Mouse (Mus musculus) cerebellum, postnatal 36 days (tissue): ENCODE results near the gene Gm45713.
A peak's percentile ranks its signal among the peaks of the same experiment; 100 is the strongest.
"Not testable (repeated sequence)": the region's sequence is repeated elsewhere in the genome, so short reads cannot be mapped to it uniquely, and the experiment has no call there.

Source experiments
- DNase-seq, 2 experiments: peaks; one replicate each; pipeline ENCODE4 v3.0.0; 2021 to 2022; ENCODE audit warnings: mixed read lengths in 2 of 2

The Gm45713 gene

DNA sequence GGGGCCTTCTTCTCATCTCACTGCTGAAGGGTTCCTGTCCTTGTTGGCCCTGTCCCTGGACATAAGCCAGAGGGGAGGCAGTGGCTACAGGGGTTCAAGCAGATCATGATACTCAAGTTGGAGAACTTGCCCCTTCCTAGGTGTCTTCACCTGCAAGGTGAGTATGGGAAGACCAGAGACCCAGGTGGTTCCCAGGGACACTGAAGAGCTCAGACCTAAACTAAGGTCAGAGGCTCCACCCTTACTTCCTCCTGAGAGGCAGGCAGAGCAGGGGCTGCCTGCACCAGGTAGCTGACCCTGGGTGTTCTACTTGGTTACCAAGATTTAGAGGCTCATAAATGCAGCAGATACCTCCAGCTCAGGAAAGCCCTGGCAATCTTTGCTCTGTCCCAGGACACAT lies 14.1 kb downstream of the Gm45713 start:
- no peak for DNase-seq

DNA sequence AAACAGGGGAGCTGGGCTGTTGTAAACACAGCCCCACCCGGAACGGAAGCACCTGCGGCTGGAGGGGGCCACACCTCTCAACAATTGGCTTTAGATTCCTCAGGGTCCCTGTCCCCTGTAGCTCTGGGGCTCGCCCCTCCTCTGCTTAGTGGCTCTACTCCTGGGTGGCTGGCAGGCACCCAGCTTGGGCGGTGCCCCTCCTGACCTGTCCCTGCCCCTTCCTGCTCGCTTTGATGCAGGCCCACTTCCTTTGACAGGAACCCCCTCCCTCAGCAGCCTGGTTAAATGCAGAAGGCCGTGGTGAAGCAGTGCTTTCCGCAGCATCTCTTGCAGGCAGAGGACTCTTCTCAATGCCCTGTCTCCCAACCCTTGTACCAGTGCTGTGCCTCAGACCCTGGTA lies 14.6 kb downstream of the Gm45713 start:
- DNase-seq, result no peak

DNA sequence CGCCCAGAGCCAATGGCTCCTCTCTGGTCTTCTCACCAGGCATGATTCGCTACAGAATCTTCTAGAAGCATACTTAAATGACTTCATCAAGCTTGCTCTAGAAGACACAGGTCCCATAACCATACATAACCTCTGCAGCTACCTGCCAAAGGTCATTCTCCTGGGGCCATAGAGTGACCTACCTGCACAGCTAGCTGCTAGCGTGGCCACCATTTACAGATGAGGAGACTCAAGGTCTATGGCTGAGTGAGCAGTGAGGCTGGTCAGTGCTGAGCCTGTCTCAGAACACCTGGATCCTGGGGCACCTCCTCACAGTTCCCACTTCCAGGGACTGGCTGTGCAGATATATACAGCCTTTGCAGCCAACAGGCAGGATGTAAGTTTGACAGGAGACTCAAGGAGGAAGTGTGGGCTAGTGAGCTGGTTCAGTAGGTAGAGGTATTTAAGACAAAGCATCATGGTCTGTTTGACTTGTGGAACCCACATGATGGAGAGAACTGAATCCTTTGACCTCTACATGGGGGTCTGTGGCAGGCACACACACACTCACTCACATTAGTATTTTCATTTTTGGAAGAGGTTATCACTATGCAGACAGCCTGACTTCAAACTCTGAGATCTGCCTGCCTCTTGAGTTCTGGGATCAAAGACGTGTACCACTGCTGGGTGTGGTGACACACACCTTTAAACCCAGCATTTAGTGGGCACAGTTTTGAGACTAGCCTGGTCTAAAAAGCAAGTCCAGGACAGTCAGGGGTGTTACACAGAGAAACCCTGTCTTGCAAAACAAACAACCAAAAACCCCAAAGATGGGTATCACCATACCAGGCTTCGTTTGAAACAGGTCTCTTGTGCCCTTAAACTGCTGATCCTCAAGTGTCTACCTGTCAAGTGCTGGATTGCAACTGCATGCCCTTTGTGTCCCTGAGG lies 16.0 kb downstream of the Gm45713 start:
- DNase-seq, result no peak

DNA sequence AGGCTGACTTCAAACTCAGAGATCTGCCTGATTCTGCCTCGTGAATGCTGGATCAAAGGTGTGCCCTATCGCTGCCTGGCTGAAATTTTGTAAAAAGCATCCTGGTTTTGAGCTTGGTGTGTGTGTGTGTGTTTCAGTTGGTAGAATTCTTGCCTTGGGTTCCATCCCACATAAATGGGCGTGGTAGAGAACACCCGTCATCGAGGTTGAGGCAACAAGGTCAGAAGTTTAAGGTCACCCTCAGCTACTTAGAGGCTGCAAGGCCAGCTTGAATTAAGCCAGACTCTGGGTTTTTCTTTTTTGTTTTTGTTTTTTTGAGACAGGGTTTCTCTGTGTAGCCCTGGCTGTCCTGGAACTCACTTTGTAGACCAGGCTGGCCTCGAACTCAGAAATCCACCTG lies 17.7 kb downstream of the Gm45713 start:
- no peak for DNase-seq

DNA sequence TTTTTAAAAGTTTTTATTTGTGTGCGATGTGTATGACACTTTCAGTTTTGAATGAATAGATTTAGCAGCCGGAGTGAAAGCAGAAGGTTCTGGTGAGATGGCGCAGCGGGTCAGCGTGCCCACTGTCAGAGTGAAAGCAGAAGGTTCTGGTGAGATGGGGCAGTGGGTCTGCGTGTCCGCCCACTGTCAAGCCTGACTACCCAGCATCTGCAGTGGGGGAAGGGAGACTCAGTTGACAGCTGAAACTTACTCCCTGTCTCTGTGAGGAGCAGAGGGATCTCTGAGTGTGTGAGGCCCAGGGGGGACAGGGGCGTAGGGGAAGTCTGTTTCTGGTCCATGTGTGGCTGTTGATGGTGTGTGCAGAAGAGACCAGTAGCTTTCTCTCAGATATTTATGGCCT lies 18.5 kb downstream of the Gm45713 start:
- no peak for DNase-seq

DNA sequence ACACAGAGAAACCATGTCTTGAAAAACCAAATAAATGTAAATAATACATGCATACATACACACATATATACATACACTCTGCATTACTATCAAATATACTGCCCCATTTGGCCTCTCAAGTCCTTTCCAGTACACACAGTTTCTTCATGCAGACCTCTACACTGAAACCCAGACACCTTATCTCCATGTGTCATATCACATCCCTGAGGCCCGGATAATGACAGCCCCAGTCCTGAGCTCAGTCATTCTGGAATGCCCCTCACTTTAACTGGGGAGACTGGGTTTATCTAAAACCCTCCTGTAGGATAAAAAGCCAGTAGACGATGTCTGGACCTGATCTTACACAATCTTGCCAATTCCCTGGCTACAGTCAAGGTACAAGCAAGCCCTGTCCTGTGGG lies 22.6 kb downstream of the Gm45713 start:
- DNase-seq, result no peak

DNA sequence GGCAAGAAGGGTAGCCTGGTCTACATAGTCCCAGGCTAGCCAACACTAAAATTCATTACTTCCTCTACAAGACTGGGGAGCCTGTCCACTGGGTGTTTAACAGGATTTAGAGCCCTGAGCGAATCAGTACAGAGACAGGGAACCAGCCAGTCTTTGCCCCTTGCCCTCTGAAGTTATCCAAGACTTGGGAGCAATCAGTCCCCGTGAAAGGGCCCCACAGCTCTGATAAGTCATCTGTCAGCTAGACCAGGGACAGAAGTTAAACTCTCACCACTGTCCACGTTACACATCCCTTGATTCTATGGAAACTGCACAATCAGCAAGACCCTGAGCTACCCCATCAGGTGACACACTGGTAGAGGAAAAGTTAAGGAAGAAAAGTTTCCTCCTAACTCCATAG lies 23.5 kb downstream of the Gm45713 start:
- DNase-seq, result no peak

DNA sequence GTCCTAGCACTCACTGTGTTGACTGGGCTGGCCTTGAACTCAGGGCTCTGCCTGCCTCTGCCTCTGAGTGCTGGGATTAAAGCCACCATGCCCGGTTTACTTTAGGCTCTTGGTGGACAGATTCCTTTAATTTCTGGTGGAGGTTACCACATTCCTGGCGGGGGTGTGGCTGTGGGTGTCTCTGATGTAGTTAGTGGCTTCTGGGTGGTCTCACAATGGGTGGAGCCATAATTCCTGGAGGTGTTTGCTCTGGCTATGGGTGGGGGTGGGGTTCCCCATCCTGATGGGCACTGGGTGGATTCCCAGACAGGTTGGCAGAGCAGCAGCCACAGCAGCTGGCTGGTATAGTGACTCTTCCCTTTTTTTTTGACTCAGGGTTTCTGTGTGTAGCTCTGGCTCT lies 24.1 kb downstream of the Gm45713 start:
- no peak for DNase-seq

DNA sequence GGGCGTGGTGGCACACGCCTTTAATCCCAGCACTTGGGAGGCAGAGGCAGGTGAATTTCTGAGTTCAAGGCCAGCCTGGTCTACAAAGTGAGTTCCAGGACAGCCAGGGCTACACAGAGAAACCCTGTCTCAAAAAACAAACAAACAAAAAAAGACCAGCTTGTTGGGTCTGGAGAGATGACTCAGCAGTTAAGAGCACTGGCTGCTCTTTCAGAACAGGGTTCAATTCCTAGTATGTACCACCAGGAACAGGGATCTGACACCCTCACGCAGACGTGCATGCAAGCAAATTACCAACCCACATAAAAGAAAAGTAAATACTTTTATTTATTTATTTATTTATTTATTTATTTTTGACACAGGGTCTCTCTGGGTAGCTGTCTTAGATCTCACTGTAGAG lies 25.9 kb downstream of the Gm45713 start:
- not testable (repeated sequence) for DNase-seq

DNA sequence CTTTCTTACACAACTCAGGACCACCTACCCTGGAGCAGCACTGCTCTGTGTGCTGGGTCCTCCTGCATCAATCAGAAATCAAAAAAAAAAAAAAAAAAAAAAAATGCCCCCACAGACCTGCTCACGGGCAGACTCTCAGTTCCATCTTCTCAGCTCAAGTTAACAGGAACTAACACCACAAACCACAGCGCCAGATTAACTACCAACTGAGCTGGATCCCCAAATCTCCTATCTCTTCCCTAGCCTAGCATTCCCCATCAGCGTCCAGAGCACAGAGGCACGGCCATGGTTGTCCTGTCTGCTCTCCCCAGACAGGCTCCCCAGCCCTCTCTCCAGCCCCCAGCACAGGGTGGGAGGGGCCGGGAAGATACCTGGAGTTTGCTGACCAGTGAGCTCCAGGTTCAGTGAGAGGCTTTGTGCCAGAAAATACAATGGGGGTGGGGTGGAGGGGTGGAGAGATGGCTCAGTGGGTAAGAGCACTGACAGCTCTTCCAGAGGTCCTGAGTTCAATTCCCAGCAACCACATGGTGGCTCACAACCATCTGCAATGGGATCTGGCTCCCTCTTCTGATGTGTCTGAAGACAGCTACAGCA lies 28.9 kb downstream of the Gm45713 start:
- DNase-seq, result no peak

DNA sequence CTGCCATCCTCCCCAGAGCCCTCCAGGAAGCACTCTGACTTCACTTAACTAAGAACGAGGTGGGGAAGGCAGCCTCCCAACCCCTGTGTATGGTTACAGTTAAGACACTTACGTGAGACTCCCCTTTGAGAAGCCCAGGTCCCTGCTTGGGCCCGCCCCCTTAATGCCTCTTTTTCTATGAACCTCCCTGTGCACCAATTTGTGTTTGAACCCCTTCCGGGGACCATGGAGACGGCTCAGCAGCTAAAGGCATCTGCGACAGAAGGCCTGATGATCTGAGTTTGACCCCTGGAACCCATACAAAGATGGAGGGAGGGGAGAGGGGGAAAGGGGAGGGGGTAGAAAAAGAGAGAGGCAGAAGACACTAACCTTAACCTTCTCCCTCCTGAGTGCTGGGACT lies 29.6 kb downstream of the Gm45713 start:
- DNase-seq, result no peak

DNA sequence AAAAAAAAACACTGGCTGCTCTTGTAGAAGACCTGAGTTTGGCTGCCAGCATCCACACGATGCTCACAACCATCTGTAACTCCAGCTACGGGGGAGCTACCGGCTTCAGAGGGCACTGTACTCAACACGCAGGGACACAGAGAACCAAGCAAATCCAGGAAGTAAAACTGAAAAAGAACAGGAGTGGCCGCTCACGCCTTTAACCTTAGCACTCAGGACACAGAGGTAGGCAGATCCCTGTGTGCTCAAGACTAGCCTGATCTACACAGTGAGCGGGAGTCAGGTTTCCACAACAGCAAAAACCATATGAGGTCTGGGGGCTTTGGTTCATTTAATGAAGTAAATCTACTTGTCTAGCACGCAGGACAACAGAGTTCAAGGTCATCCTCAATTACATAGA lies 30.5 kb downstream of the Gm45713 start:
- no peak for DNase-seq

DNA sequence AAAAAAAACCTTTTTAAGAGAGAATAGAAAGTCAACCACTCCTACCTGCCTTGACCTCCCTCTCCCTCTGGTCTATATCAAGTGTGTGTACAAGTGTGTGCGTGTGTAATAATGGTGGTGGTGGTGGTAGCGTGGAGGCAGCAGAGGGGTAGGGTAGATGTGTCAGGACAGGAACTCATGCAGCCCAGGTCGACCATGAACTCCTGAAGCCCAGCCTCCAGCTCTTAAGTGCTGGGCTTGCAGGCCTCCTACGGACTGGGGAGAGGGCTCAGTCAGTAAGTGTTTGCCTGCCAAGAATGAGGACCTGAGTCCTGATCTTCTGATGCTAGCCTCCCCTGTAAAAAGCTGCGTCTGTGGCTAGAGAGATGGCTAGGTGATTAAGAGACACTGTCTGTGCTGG lies 31.1 kb downstream of the Gm45713 start:
- DNase-seq, result no peak

DNA sequence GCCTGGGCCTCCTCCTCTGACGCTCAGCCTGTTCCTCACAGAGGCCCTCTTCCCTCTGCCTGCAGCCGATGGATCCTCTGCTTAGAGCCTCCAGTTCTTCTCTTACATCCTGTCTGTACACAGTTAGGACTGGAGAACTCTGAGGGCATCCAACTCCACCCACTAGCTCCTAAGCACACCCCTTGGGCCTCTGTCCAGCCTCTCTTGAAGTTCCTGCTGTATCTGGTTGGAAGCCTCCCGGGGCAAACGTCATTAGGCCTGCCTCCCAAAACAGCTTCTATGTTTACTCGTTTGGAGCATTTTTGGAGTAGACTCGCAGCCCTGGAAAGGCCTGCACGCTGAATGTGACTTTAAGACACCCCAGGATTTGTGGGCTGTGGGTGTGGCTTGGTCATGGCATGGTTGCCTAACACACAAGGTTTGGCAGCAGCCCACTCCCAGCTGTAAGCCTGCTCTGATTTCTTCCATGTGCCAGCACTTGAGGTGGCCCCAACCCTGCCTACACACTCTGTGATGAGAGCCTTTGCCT lies 32.3 kb downstream of the Gm45713 start, which contains the start of gene Fcgrt:
Gene Fcgrt, minus strand, starts transcription at position 200 of the 529 bp plus-strand sequence.
- peak; percentile 31 to 39 for DNase-seq

DNA sequence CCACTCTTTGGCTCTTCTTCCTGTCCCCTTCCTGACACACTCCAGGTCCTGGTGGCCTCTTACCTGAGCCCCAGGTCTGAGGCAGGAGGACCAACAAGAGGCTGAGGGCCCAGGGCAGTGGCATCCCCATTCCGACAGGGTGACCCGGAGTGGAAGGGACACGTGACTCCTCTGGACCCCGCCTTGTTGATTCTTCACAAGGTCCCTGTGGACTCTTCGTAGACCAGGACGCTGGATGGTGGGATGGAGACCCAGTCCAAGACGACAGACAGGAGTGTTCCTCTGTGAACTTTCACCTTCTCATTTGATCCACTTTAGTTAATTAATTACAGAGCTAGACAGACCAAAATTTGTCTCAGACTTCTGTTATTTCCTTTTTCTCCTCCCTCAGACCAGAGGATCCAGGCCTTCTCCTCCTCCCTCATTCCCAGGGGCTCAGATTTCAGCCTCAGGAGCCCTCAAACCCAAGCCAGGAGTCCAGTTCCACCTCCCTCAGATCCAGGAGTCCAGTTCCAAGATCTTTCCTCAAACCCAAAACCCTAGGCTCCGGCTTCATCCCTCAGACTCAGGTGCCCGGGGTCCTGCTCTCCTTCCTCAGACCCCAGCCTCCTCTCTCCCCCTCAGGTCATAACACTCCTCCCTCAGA lies 33.0 kb downstream of the Gm45713 start:
- no peak for DNase-seq

DNA sequence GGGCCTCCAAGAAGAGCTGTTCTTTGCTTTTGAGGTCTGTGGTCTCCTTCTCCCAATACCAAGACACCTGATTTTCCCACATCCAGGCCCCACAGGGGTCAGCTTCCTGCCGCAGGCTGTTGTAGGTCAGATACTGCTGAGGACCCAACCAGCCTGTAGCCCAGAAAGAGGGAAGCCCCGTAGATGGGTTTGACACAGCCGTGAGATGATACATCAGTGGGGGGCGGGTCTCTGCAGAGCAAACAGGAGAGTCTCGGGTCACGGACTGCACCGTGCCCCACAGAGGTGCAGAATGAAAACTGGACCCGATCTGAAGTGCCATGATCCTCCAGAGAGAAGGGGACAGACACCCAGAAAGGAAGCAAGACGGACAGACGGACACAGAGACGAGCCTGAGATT lies 33.6 kb downstream of the Gm45713 start:
- no peak for DNase-seq

DNA sequence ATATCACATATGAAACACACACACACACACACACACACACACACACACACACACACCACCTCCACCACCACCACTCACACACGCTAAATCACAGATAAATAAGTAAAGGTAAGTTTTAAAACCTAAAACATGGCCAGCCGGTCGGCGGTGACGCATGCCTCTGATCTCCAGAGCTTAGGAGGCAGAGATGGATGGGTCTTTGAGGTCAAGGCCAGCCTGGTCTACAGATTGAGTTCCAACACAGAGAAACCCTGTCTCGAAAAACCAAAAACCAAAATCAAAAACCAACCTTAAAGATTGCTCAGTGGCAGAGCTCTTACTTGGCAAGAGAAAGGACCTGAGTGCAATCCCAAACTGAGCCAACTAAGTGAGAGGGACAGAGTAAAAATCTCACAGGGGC lies 36.0 kb downstream of the Gm45713 start:
- DNase-seq, result no peak

DNA sequence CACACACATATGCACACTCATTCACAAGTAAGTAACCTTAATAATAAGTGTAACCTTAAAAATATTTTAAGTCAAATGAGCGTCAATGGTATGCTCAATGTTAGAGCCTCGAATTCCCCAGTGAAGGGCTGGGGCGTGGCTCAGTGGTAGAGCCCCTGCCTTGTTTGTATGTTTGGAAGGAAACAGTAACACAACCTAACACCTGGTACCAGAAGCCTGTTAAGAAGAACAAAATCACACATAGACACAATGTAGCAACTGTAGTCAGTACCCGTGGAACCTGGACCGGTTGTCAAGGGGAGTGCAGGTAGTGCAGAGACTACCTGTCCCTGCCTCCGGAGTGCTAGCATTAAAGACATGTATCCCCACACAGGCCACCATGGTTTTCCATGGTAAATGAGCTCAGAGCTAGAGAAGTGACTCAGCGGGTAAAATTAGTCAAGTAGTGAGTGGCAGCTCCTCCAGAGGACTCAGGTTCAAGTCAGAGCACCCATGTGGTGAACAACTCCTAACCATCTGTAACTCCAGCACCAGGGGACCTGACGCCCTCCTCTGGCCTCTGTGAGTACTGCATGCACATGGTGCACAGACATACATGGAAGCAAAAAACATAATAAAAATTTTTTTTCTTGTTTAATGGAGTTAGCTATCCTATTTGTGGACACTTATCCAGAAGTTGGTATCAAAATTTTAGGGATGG lies 37.3 kb downstream of the Gm45713 start:
- no peak for DNase-seq

DNA sequence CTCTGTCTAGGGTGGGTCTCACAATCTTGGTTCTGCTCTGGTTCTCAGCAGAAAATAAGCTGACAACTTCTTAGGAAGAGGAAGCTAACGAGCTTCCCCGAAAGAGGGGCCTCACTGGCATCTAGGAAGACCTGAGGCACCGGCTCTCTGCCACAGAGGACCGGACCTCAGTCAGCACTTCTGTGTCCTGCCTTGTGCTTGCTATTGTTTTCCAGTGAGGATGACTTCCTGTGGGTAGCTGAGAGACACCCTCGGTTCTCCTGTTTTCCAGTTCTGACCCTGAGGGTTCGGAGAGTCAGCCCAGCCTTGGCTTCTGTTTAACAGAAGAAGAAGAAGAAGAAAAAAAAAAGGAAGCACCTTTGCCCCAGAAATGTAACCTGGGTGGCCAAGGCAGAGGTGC lies 38.6 kb downstream of the Gm45713 start:
- no peak for DNase-seq

DNA sequence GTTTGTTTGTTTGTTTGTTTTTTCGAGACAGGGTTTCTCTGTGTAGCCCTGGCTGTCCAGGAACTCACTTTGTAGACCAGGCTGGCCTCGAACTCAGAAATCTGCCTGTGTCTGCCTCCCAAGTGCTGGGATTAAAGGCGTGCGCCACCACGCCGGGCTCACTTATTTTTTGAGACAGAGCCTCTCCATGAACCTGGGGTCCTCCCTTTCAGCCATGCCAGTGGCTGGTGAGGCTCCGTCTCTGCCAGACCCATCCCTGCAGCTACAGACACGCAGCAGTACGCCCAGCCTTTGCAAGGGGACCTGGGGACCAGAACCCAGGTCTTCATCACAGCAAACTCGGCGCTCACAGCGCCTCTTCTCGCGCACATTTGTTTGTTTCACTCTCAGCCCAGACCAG lies 40.1 kb downstream of the Gm45713 start:
- not testable (repeated sequence) for DNase-seq

DNA sequence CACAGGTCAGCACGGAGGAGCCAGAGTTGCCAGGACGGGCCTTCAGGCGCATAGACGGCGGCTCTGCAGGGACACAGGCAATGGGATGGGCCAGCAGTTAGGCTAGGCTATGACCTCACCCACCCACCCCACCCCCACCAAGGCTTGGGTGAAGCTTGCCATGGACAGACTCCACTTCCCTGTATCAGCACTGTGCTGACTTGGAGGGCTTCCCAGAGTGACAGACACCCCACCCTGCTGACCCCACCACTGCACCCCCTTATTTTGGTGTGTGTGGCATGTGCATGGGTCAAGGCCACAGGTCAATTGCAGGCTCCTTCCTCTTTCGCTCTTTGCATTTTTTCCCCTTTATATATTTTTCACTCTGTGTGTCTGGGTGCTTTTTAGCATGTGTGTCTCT lies 40.7 kb downstream of the Gm45713 start:
- DNase-seq, result no peak

DNA sequence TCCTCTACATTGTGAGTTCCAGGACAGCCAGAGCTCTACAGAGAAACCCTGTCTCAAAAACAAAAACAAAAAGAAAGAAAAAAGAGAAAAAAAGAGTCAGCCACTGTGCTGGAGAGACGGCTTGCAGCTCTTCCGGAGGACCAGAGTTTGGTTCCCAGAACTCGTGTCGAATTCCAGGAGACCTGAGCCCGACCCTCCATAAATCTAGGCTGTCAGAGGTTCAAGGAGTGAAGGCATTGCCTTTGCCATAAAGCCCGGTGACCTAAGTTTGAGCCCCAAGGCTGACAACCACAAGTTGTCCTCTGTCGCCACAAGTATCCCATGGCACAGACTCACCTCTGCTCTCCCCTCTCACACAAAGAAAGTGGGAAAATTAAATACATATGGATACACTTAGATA lies 41.9 kb downstream of the Gm45713 start:
- no peak for DNase-seq

DNA sequence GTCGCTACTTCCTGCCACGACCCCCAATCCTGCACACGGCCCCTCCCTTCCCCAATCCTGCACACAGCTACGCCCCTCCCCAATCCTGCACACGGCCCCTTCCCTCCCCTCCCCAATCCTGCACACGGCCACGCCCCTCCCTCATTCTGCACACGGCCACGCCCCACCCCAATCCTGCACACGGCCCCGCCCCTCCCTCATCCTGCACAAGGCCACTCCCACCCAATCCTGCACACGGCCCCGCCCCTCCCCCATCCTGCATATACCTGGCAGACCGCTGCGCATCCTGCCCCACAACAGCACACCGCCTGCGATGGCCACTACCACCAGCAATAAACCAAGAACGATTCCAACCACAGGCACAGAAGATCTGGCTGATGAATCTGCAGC lies 42.5 kb downstream of the Gm45713 start:
- DNase-seq, result no peak
